Mouse (Mus musculus): Measurements from ENCODE around the gene Foxl1. TPM values are rescaled to one million over a fixed set of nuclear protein-coding genes. Genes with fewer than 3 reads are reported as not detected.

The Foxl1 gene
- polyA plus RNA-seq, 1 experiment from 2014 or later, result 1.9 TPM

- no peak overlapping the region for H3K4me2 ChIP-seq (replicated peaks; ENCODE audit: low read depth, low read length)
- H3K4me3 ChIP-seq (ENCODE audit: low read depth, low read length), result no peak overlapping the region
- 3% methylated on average over 11 of the region's 11 CpGs for WGBS
- no peaks in the 10 kb centered on the region for H3K36me3 ChIP-seq (ENCODE audit: control insufficient read depth, insufficient read depth, low read length)
- H3K9me3 ChIP-seq (ENCODE audit: control insufficient read depth, low read length), result no peaks in the 10 kb centered on the region
- no peak overlapping the region for H3K27ac ChIP-seq (ENCODE audit: low read depth, low read length)
- peaks cover 92% of the 10 kb centered on the region for H3K27me3 ChIP-seq (ENCODE audit: control insufficient read depth, insufficient read depth, low read length)
- peak; percentile 48 for DNase-seq (ENCODE audit: low spot score)
- no peak for ATAC-seq (ENCODE audit: low FRiP score)
- no peak overlapping the region for H3K9ac ChIP-seq (ENCODE audit: low read depth, low read length)
- peaks cover 5% of the 10 kb centered on the region for H3K4me1 ChIP-seq (replicated peaks; ENCODE audit: control insufficient read depth, insufficient read depth, low read length)
Observed at GRCm38 (mm10) chr8:121127291-121127701, 444 bp upstream of the Foxl1 start.

DNA sequence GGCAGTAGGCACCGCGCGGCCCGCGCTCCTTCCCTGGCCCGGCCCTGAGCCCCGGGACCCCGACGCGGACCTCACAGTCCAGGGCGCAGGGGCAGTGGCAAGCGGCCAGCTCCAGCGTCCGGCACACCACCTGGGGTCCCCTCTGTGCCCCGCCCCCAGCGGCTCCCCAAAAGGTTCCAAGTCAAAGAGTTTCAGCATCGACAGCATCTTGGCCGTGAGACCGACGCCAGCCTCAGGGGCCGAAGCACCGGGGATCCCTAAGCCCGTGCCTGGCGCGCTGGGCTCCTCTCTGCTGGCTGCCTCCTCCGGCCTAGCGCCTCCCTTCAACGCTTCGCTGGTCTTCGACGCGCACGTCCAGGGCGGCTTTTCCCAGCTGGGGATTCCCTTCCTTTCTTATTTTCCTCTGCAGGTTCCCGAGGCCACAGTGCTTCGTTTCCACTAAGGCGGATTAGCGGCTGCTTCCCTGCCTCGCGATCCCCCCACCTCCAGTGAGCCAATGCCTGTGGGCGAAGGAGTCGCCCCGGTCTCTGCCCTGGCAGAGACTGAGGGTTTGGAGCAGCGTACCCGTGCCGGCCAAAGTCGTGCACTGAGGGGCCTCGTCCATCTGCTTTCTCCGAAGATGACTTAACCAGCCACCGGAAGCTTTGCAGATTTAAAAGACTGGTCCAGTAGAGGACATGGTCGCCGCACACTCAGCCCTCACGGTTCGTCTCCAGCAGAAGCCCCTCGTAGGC, 958 bp downstream of the Foxl1 start:
- Histone ChIP-seq H3K4me1 (replicated peaks; ENCODE audit: control insufficient read depth, insufficient read depth, low read length) (peaks cover 5% of the 10 kb centered on the region), H3K27me3 (ENCODE audit: control insufficient read depth, insufficient read depth, low read length) (peaks cover 80% of the 10 kb centered on the region), H3K9me3 (ENCODE audit: control insufficient read depth, low read length) (no peaks in the 10 kb centered on the region), H3K9ac (ENCODE audit: low read depth, low read length) (no peak overlapping the region), H3K27ac (ENCODE audit: low read depth, low read length) (no peak overlapping the region), H3K4me3 (ENCODE audit: low read depth, low read length) (peak overlapping the region; percentile 8; the same call in 1 of the 2 replicates), H3K36me3 (ENCODE audit: control insufficient read depth, insufficient read depth, low read length) (no peaks in the 10 kb centered on the region), H3K4me2 (replicated peaks; ENCODE audit: low read depth, low read length) (peak overlapping the region; percentile 21)
- ATAC-seq (ENCODE audit: low FRiP score) (no peak), DNase-seq (ENCODE audit: low spot score) (peak; percentile 52)
- under 1% methylated on average over 54 of the region's 55 CpGs for WGBS

DNA sequence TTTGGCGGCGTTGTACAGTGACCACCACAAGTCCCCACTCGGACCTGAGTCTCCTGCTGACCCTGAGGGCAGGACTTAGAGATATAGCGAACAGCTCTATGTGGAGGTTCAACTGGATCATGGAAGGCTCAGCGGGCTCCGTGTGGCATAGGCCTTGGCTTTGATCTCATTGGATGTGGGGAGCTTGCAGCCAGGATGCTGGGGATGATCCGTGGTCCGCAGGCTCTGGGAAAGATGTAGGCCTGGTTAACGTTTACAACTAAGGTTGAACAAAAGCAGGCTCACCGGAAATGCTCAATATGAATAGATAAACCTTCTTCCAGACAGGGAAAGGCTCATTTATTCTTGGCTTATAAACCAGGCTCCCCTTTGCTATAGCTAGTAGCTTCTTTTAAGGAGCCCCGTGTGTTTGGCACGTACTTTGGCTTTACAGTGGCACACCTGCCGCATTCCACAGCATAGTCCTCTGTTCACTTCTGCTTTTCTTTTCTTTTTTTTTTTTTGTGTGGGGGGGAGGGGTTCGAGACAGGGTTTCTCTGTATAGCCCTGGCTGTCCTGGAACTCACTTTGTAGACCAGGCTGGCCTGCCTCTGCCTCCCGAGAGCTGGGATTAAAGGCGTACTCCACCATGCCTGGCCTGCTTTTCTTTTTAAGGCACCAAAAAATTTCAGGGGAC, 1.7 kb downstream of the Foxl1 start:
- Histone ChIP-seq H3K27me3 (ENCODE audit: control insufficient read depth, insufficient read depth, low read length) (peaks cover 74% of the 10 kb centered on the region), H3K4me1 (replicated peaks; ENCODE audit: control insufficient read depth, insufficient read depth, low read length) (peaks cover 5% of the 10 kb centered on the region), H3K9ac (ENCODE audit: low read depth, low read length) (no peak overlapping the region), H3K36me3 (ENCODE audit: control insufficient read depth, insufficient read depth, low read length) (no peaks in the 10 kb centered on the region), H3K27ac (ENCODE audit: low read depth, low read length) (no peak overlapping the region), H3K9me3 (ENCODE audit: control insufficient read depth, low read length) (no peaks in the 10 kb centered on the region), H3K4me2 (replicated peaks; ENCODE audit: low read depth, low read length) (no peak overlapping the region), H3K4me3 (ENCODE audit: low read depth, low read length) (no peak overlapping the region; the same call in 1 of the 2 replicates)
- ATAC-seq (ENCODE audit: low FRiP score) (no peak), DNase-seq (ENCODE audit: low spot score) (no peak)
- WGBS, result 17% methylated on average over 16 of the region's 16 CpGs

DNA sequence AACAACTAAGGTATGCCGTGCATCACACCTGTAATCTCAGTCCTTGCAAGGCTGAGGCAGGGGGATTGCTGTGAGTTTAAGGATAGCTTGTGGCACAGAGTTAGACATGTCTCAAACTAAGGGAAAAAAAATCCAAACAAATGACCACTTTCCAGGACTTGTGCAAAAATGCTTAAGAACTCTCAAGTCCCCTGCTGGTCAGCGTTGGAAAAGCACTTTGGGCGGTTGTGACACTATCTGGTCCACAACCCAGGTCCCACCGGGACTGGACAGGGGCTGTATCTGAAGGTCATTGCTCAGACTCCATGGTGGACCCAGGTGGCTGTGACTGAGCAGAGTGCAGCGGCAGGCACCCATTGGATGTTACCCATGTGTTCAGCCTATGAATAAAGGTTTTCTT, 2.8 kb downstream of the Foxl1 start:
- DNase-seq (ENCODE audit: low spot score), result peak; percentile 70
- Histone ChIP-seq H3K9me3 (ENCODE audit: control insufficient read depth, low read length) (no peaks in the 10 kb centered on the region), H3K4me3 (ENCODE audit: low read depth, low read length) (no peak overlapping the region), H3K4me2 (replicated peaks; ENCODE audit: low read depth, low read length) (no peak overlapping the region), H3K4me1 (replicated peaks; ENCODE audit: control insufficient read depth, insufficient read depth, low read length) (peaks cover 4% of the 10 kb centered on the region), H3K27ac (ENCODE audit: low read depth, low read length) (no peak overlapping the region), H3K36me3 (ENCODE audit: control insufficient read depth, insufficient read depth, low read length) (no peaks in the 10 kb centered on the region), H3K27me3 (ENCODE audit: control insufficient read depth, insufficient read depth, low read length) (peaks cover 63% of the 10 kb centered on the region), H3K9ac (ENCODE audit: low read depth, low read length) (no peak overlapping the region)
- 47% methylated on average over 5 of the region's 5 CpGs for WGBS
- no peak for ATAC-seq (ENCODE audit: low FRiP score)

DNA sequence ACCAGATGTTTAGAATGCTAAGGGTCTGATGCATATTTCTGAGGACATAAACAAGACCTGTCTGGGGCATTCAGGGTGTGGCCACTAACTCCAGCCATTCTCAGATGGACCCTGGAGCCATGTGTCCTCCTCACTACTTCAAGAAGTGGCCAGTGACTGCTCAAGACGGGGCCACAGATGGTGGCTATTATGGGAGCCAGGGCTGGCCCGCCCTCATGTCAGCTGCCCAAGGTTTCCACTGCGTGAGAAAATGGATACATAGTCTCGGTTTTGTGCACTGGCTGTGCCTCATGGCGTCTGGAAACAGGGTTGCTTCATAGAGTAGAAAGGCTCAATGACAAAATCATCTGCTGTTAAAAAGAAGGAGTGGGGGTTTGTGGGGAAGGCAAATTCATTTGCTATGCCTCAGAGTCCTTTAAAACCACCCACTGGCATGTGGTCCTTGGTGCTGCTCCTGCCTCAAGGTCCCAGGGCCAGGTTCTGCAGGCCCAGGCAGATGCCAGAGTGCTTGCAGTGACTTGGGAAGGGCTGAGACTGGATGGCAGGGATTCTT, 5.3 kb downstream of the Foxl1 start:
- Histone ChIP-seq H3K27me3 (ENCODE audit: control insufficient read depth, insufficient read depth, low read length) (peaks cover 38% of the 10 kb centered on the region), H3K27ac (ENCODE audit: low read depth, low read length) (no peak overlapping the region), H3K36me3 (ENCODE audit: control insufficient read depth, insufficient read depth, low read length) (no peaks in the 10 kb centered on the region), H3K4me3 (ENCODE audit: low read depth, low read length) (no peak overlapping the region), H3K9me3 (ENCODE audit: control insufficient read depth, low read length) (no peaks in the 10 kb centered on the region), H3K4me1 (replicated peaks; ENCODE audit: control insufficient read depth, insufficient read depth, low read length) (no peaks in the 10 kb centered on the region; the same call in 1 of the 2 replicates), H3K9ac (ENCODE audit: low read depth, low read length) (no peak overlapping the region), H3K4me2 (replicated peaks; ENCODE audit: low read depth, low read length) (no peak overlapping the region)
- WGBS, result 70% methylated on average over 5 of the region's 5 CpGs
- DNase-seq (ENCODE audit: low spot score), result no peak
- ATAC-seq (ENCODE audit: low FRiP score), result no peak

DNA sequence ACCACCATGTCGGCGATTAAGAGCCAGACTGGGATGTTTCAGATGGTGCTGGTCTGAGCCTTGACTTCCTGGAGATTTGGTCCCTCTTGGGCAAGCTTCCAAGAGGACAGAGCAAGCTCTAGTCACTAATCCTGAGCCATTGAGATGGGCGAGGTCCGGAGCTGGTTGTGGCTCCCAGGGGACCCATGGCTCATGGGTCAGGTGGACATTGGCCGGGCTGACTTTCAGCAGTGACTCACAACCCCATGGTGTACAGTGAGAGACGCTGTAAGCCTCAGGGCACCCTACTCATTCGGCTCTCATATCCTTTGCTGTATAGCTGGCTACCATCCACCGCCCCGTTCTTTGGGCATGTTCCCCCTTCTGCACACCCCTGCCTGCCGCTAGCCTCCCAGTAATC, 6.4 kb downstream of the Foxl1 start:
- peaks cover 27% of the 10 kb centered on the region for H3K27me3 ChIP-seq (ENCODE audit: control insufficient read depth, insufficient read depth, low read length)
- DNase-seq (ENCODE audit: low spot score) (no peak), ATAC-seq (ENCODE audit: low FRiP score) (no peak)
- 92% methylated on average over 10 of the region's 10 CpGs for WGBS
- no peak overlapping the region for H3K27ac ChIP-seq (ENCODE audit: low read depth, low read length)
- no peak overlapping the region for H3K4me2 ChIP-seq (replicated peaks; ENCODE audit: low read depth, low read length)
- no peak overlapping the region for H3K9ac ChIP-seq (ENCODE audit: low read depth, low read length)
- no peaks in the 10 kb centered on the region for H3K36me3 ChIP-seq (ENCODE audit: control insufficient read depth, insufficient read depth, low read length)
- H3K4me3 ChIP-seq (ENCODE audit: low read depth, low read length), result no peak overlapping the region
- H3K9me3 ChIP-seq (ENCODE audit: control insufficient read depth, low read length), result no peaks in the 10 kb centered on the region
- no peaks in the 10 kb centered on the region for H3K4me1 ChIP-seq (replicated peaks; ENCODE audit: control insufficient read depth, insufficient read depth, low read length)

DNA sequence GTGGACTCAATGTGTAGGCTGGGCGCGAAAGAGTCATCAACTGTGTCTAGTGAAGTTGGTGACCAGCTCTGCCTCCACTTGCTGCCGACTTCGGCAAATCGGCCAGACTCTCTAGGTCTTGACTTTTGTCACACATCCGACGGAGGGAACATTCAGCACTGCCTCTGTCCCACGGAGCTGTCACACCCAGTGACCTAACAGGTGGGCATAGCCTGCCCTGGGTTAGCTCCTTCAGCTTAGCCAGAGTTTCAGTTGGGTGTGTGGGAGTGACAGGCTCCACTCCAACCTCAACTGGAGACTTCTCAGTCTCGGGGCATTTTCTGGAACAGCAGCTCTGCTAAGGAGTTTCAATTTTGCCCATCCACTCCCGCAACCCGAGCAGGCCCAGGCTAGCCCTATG, 6.8 kb downstream of the Foxl1 start:
- no peak overlapping the region for H3K9ac ChIP-seq (ENCODE audit: low read depth, low read length)
- no peaks in the 10 kb centered on the region for H3K9me3 ChIP-seq (ENCODE audit: control insufficient read depth, low read length)
- no peak for DNase-seq (ENCODE audit: low spot score)
- H3K4me2 ChIP-seq (replicated peaks; ENCODE audit: low read depth, low read length), result no peak overlapping the region
- H3K4me3 ChIP-seq (ENCODE audit: low read depth, low read length), result no peak overlapping the region
- peaks cover 23% of the 10 kb centered on the region for H3K27me3 ChIP-seq (ENCODE audit: control insufficient read depth, insufficient read depth, low read length)
- no peaks in the 10 kb centered on the region for H3K4me1 ChIP-seq (replicated peaks; ENCODE audit: control insufficient read depth, insufficient read depth, low read length)
- ATAC-seq (ENCODE audit: low FRiP score), result no peak
- H3K27ac ChIP-seq (ENCODE audit: low read depth, low read length), result no peak overlapping the region
- no peaks in the 10 kb centered on the region for H3K36me3 ChIP-seq (ENCODE audit: control insufficient read depth, insufficient read depth, low read length)
- 85% methylated on average over 11 of the region's 11 CpGs for WGBS

- no peak overlapping the region for H3K4me2 ChIP-seq (replicated peaks; ENCODE audit: low read depth, low read length)
- no peaks in the 10 kb centered on the region for H3K9me3 ChIP-seq (ENCODE audit: control insufficient read depth, low read length)
- H3K4me3 ChIP-seq (ENCODE audit: low read depth, low read length), result no peak overlapping the region
- ATAC-seq (ENCODE audit: low FRiP score), result no peak
- H3K36me3 ChIP-seq (ENCODE audit: control insufficient read depth, insufficient read depth, low read length), result no peaks in the 10 kb centered on the region
- WGBS, result 93% methylated on average over 6 of the region's 6 CpGs
- DNase-seq (ENCODE audit: low spot score), result no peak
- H3K4me1 ChIP-seq (replicated peaks; ENCODE audit: control insufficient read depth, insufficient read depth, low read length), result no peaks in the 10 kb centered on the region
- H3K27ac ChIP-seq (ENCODE audit: low read depth, low read length), result no peak overlapping the region
- peaks cover 3% of the 10 kb centered on the region; the same call in 1 of the 2 replicates for H3K27me3 ChIP-seq (ENCODE audit: control insufficient read depth, insufficient read depth, low read length)
- no peak overlapping the region for H3K9ac ChIP-seq (ENCODE audit: low read depth, low read length)
Observed at GRCm38 (mm10) chr8:121136856-121137255, 9.1 kb downstream of the Foxl1 start.
